Mouse (Mus musculus) thymus, adult 2 months (tissue): ENCODE measurements around the gene Plcd3. TPM values are rescaled to one million over a fixed set of nuclear protein-coding genes. Genes with fewer than 3 reads are reported as not detected.

Experiments
- DNase-seq: peaks from one replicate; pipeline ENCODE4 v3.0.0; 2021
- H3K27ac ChIP-seq: fragments of 200-500 bp; 2 replicates; pipeline ENCODE4 v1.5.1; 2012; ENCODE audit warnings: low read length, control low read depth; ENCODE audit not compliant: control insufficient read depth, insufficient read depth
- H3K27me3 ChIP-seq: fragments of 200-500 bp; 2 replicates; pipeline ENCODE4 v1.6.1; 2012; ENCODE audit warnings: mild to moderate bottlenecking, low read length, moderate library complexity, mixed read lengths; ENCODE audit not compliant: control insufficient read depth, insufficient read depth
- H3K36me3 ChIP-seq: fragments of 200-500 bp; 2 replicates; pipeline ENCODE4 v1.6.1; 2012; ENCODE audit warnings: mild to moderate bottlenecking, low read length, moderate library complexity; ENCODE audit not compliant: control insufficient read depth, insufficient read depth
- H3K4me1 ChIP-seq: fragments of 200-500 bp; replicated peaks from 2 replicates; pipeline ENCODE4 v1.6.1; 2012; ENCODE audit warnings: low read length; ENCODE audit not compliant: control insufficient read depth, insufficient read depth
- H3K4me3 ChIP-seq: fragments of 200-500 bp; 2 replicates; pipeline ENCODE4 v1.5.1; 2012; ENCODE audit warnings: mild to moderate bottlenecking, low read length, control low read depth, moderate library complexity; ENCODE audit not compliant: control insufficient read depth, insufficient read depth
- CTCF ChIP-seq: fragments of 200-500 bp; IDR thresholded peaks from 2 replicates; pipeline ENCODE4 v1.5.1; 2012; ENCODE audit warnings: mild to moderate bottlenecking, control low read depth, low read length, moderate library complexity, borderline replicate concordance; ENCODE audit not compliant: control insufficient read depth, poor library complexity, insufficient read depth; ENCODE audit errors: extremely low read depth
- POLR2A ChIP-seq: fragments of 200-500 bp; IDR thresholded peaks from 2 replicates; pipeline ENCODE4 v1.6.1; 2012; ENCODE audit warnings: mild to moderate bottlenecking, low read length, control low read depth, moderate library complexity; ENCODE audit not compliant: control insufficient read depth, poor library complexity, insufficient read depth; ENCODE audit errors: extremely low read depth
- WGBS: fragments of 180-500 bp; shearing (Covaris S2); methylation state at CpG from one replicate; pipeline ENCODE4 v1.1.7; 2018; 5-methylcytosine and 5-hydroxymethylcytosine counted together
- polyA plus RNA-seq: library from polyadenylated mRNA; depleted of rRNA; stranded (reverse); fragments of >200 nt; gene quantifications from 2 replicates; pipeline ENCODE4 v1.2.3, GENCODE M21; 2012

The Plcd3 gene
- polyA plus RNA-seq, 1 experiment = 5.4 TPM

DNA sequence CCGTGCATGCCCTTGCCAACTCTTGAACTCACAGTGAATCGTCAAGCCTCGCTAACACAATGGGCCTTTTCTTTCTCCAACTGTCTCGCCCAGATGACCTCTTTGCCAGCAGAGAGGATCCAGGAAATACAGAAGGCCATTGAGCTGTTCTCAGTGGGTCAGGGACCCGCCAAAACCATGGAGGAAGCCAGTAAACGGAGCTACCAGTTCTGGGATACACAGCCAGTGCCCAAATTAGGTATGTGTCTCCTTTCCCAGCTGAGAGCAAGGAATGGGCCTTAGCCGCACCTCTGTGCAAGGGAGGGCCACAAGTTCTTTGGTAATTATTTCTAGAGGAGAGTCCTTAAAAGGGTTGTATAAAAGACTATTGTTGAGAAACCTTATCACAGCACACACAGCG, 55.2 kb downstream of the Plcd3 start:
- Histone ChIP-seq H3K4me1 (no peaks in the 10 kb centered on the region), H3K27me3 (no peaks in the 10 kb centered on the region), H3K36me3 (peaks cover 39% of the 10 kb centered on the region), H3K4me3 (no peak overlapping the region), H3K27ac (no peak overlapping the region)
- 97% methylated on average over 8 of the region's 8 CpGs for WGBS
- no peak for DNase-seq
- TF ChIP-seq CTCF = no peak
- no peak for TF ChIP-seq POLR2A

- peaks cover 34% of the 10 kb centered on the region for H3K36me3 ChIP-seq
- no peak overlapping the region for H3K27ac ChIP-seq
- no peak overlapping the region for H3K4me3 ChIP-seq
- 98% methylated on average over 3 of the region's 3 CpGs for WGBS
- no peak for DNase-seq
- H3K27me3 ChIP-seq = no peaks in the 10 kb centered on the region
- TF ChIP-seq CTCF (no peak), POLR2A (no peak)
- no peaks in the 10 kb centered on the region for H3K4me1 ChIP-seq
Observed at GRCm38 (mm10) chr11:103043982-103044381, 57.5 kb downstream of the Plcd3 start.

DNA sequence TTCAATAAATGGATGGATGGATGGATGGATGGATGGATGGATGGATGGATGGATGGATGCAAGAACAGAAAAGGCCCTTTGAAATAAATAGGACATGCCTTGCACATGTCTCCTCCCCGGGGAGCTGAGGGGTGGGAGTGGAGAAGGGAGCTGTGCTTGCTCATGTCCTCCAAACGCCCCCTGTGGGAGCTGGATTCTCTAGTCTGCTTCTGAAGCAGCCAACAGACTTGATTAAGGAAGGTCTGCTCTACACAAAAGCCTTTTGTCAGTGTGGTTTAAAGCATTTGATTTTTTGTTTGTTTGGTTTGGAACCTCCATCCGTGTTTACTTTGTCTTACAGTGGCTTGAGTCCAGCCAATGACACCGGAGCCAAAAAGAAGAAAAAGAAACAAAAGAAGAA, 58.6 kb downstream of the Plcd3 start:
- Histone ChIP-seq H3K4me3 (no peak overlapping the region), H3K27me3 (no peaks in the 10 kb centered on the region), H3K4me1 (no peaks in the 10 kb centered on the region), H3K27ac (no peak overlapping the region), H3K36me3 (peaks cover 34% of the 10 kb centered on the region)
- WGBS = 91% methylated on average over 4 of the region's 4 CpGs
- no peak for DNase-seq
- TF ChIP-seq CTCF = no peak
- TF ChIP-seq POLR2A = no peak

DNA sequence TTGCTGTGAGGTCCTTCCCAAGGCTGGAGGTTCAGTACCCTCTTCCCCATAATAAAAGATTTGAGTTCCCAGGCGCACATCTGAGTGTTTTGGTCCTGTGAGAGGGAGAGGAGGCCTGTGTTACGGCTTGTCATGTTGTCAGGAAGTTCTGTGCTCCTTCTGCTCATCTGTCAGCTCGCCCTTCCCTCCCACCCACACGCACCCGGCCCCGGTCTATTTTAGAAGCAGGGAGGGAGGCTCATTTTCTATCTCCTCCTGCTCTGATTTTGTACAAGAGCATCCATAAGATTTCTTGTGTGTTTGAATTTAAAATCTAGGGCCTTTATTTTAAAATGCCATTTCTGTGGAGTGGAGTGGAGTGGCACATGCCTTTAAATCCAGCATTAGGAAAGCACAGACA, 63.4 kb downstream of the Plcd3 start:
- 71% methylated on average over 6 of the region's 6 CpGs for WGBS
- DNase-seq = no peak
- Histone ChIP-seq H3K4me3 (no peak overlapping the region), H3K36me3 (peaks cover 2% of the 10 kb centered on the region; the same call in 1 of the 2 replicates), H3K27ac (no peak overlapping the region), H3K27me3 (no peaks in the 10 kb centered on the region), H3K4me1 (no peaks in the 10 kb centered on the region)
- TF ChIP-seq CTCF (no peak), POLR2A (no peak)

- no peak overlapping the region for H3K4me3 ChIP-seq
- no peaks in the 10 kb centered on the region for H3K27me3 ChIP-seq
- WGBS = 93% methylated on average over 8 of the region's 8 CpGs
- no peaks in the 10 kb centered on the region for H3K4me1 ChIP-seq
- DNase-seq = no peak
- H3K27ac ChIP-seq = no peak overlapping the region
- TF ChIP-seq CTCF = no peak
- TF ChIP-seq POLR2A = no peak
- H3K36me3 ChIP-seq = no peaks in the 10 kb centered on the region
Observed at GRCm38 (mm10) chr11:103036881-103037465, 64.5 kb downstream of the Plcd3 start.

- Histone ChIP-seq H3K4me3 (no peak overlapping the region), H3K27ac (no peak overlapping the region), H3K36me3 (no peaks in the 10 kb centered on the region), H3K27me3 (no peaks in the 10 kb centered on the region), H3K4me1 (no peaks in the 10 kb centered on the region)
- TF ChIP-seq POLR2A = no peak
- no peak for TF ChIP-seq CTCF
- WGBS = 84% methylated on average over 6 of the region's 6 CpGs
- no peak for DNase-seq
Observed at GRCm38 (mm10) chr11:103035007-103035406, 66.5 kb downstream of the Plcd3 start.

DNA sequence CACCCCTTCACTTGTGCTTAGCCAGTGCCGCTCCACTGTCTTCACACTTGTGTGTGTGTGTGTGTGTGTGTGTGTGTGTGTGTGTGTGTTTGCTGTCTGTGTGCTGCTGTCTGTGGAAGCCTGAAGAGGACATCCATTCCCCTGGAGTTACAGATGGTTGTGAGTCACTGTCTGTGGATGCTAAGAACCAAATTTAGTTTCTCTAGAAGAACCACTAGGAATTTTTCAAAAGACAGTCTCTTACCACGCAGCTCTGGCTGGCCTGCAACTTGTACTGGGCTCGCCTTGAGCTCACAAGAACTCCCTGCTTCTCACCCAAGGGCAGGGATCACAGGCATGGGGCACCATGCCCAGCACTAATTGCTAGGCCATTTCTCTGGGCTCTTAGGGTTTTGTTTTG, 68.4 kb downstream of the Plcd3 start:
- H3K4me1 ChIP-seq = no peaks in the 10 kb centered on the region
- H3K36me3 ChIP-seq = no peaks in the 10 kb centered on the region
- 96% methylated on average over 3 of the region's 3 CpGs for WGBS
- no peak for TF ChIP-seq POLR2A
- no peak for TF ChIP-seq CTCF
- no peaks in the 10 kb centered on the region for H3K27me3 ChIP-seq
- no peak for DNase-seq
- no peak overlapping the region for H3K27ac ChIP-seq
- no peak overlapping the region for H3K4me3 ChIP-seq
